Mouse (Mus musculus): ENCODE results near the gene Ppm1a. TPM values are rescaled to one million over a fixed set of nuclear protein-coding genes. Genes with fewer than 3 reads are reported as not detected.

Gene Ppm1a
- polyA plus RNA-seq, 1 experiment from 2014 or later, result 53.5 TPM

DNA sequence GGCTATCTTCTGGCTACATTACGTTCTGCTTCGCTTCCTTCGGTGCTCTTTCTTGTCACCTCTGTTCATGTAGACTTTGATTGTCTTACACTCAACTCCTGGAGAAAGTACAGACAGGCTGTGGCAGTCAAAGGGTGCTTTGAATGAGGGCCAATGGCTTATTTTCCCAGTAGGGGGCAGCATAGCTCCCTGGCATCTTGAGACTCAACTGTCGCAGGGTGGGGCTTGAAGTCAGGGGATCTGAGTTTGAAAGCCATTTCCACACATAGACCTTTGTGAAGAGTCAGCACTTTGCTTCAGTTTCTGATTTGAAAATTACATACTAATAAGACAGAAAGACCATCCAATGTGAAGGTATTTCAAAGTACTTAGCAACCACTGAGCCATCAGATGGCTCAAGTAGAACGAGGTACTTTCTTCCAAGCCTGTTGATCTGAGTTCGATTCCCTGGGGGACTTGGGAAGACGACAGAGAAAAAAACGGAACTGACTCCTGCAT, 78.3 kb downstream of the Ppm1a start:
- ATAC-seq (replicated peaks; ENCODE audit: low FRiP score, low read depth), result no peak
- TF ChIP-seq CTCF (IDR thresholded peaks at IDR 0.05; ENCODE audit: low read depth), result peak; percentile 45
- DNase-seq (ENCODE audit: low spot score), result no peak

DNA sequence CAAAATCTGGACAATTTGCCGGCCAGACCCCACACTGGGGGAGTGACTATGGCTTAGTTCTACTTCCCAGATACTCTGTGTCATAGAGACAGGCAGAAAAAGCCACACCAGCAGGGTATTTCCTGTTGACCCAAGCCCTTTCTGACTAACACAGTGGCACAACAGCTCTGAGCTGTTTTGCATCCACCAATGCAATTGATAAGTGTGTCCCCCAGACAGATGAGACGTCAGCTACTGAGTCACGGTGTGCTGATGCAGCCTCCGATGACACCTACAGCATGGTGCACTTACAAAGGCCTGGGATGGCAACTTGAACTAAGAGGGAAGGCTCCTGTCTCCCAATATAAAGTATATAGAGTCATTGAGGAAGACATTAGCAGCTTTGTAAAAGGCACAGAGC, 80.0 kb downstream of the Ppm1a start:
- H3K9me3 ChIP-seq (replicated peaks; ENCODE audit: low read length), result no peaks in the 10 kb centered on the region
- no peaks in the 10 kb centered on the region for H3K27me3 ChIP-seq (ENCODE audit: insufficient read depth, low read length)
- H3K4me1 ChIP-seq (replicated peaks; ENCODE audit: insufficient read depth, low read length), result no peaks in the 10 kb centered on the region
- no peak overlapping the region for H3K4me3 ChIP-seq (replicated peaks; ENCODE audit: low read depth, low read length)
- TF ChIP-seq CTCF (IDR thresholded peaks at IDR 0.05; ENCODE audit: low read depth), result no peak
- WGBS, result 66% methylated on average over 4 of the region's 4 CpGs
- H3K27ac ChIP-seq, result no peak overlapping the region
- H3K4me2 ChIP-seq (ENCODE audit: low read length), result no peak overlapping the region
- no peaks in the 10 kb centered on the region for H3K36me3 ChIP-seq (ENCODE audit: insufficient read depth, low read length)
- H3K9ac ChIP-seq (ENCODE audit: low read depth, low read length), result no peak overlapping the region
- ATAC-seq (replicated peaks; ENCODE audit: low FRiP score, low read depth), result no peak
- no peak for DNase-seq (ENCODE audit: low spot score)

More for the DNA sequence above, 78.3 kb downstream of the Ppm1a start:
- H3K4me1 ChIP-seq (replicated peaks; ENCODE audit: insufficient read depth, low read length), result 0 out of 2 replicates have a peak, but pooled peaks cover 5% of the 10 kb centered on the region
- H3K36me3 ChIP-seq (ENCODE audit: insufficient read depth, low read length), result no peaks in the 10 kb centered on the region
- WGBS, result 78% methylated on average over 8 of the region's 8 CpGs
- H3K4me3 ChIP-seq (replicated peaks; ENCODE audit: low read depth, low read length), result no peak overlapping the region
- no peaks in the 10 kb centered on the region for H3K9me3 ChIP-seq (replicated peaks; ENCODE audit: low read length)
- H3K27me3 ChIP-seq (ENCODE audit: insufficient read depth, low read length), result no peaks in the 10 kb centered on the region; the same call in 1 of the 2 replicates
- H3K4me2 ChIP-seq (ENCODE audit: low read length), result no peak overlapping the region
- no peak overlapping the region for H3K9ac ChIP-seq (ENCODE audit: low read depth, low read length)
- no peak overlapping the region for H3K27ac ChIP-seq

DNA sequence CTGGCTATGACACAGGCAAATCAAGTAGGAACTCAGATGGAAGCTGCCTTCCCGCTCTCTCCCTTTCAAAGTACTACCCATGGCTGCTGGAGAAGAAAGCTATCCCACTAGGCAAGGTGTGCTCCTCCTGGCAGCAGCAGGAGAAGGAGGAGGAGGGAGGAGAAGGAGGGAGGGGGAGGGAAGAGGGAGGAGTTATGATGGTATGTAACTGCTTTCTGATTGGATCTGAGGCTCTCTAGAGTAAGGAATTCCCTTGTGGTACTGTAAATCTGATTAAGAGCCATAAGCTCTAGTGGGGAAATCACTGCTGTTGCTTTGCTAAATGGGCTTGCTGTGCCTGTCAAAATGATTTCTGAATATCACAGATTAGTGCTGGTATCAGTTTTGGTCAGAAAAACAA, 84.2 kb downstream of the Ppm1a start:
- no peak for DNase-seq (ENCODE audit: low spot score)
- no peak overlapping the region for H3K4me3 ChIP-seq (replicated peaks; ENCODE audit: low read depth, low read length)
- H3K4me1 ChIP-seq (replicated peaks; ENCODE audit: insufficient read depth, low read length), result 0 out of 2 replicates have a peak, but pooled peaks cover 3% of the 10 kb centered on the region
- no peaks in the 10 kb centered on the region for H3K36me3 ChIP-seq (ENCODE audit: insufficient read depth, low read length)
- no peak overlapping the region for H3K27ac ChIP-seq
- no peak for TF ChIP-seq CTCF (IDR thresholded peaks at IDR 0.05; ENCODE audit: low read depth)
- H3K9me3 ChIP-seq (replicated peaks; ENCODE audit: low read length), result no peaks in the 10 kb centered on the region
- H3K27me3 ChIP-seq (ENCODE audit: insufficient read depth, low read length), result peaks cover 3% of the 10 kb centered on the region
- no peak overlapping the region for H3K4me2 ChIP-seq (ENCODE audit: low read length)
- ATAC-seq (replicated peaks; ENCODE audit: low FRiP score, low read depth), result no peak
- no peak overlapping the region for H3K9ac ChIP-seq (ENCODE audit: low read depth, low read length)
- 90% methylated on average over 1 of the region's 1 CpGs for WGBS

DNA sequence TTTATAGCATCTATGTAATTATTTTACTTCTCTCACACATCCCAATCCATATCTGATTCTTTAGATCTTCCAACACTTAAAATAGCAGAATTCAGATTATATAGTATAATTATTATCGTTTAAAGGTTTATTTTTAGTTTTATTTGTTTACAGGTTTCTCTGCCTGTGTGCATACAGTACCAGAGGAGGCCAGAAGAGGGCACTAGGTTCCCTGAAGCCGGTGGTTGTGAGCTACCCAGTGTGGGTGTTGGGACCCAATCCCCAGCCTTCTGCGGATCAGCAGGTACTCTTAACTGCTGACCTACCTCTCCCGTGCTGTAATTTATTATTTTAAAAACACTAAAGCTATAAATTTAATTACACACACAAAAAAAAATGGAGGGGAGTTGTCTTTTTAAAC, 85.9 kb downstream of the Ppm1a start:
- Histone ChIP-seq H3K4me3 (replicated peaks; ENCODE audit: low read depth, low read length) (no peak overlapping the region), H3K9ac (ENCODE audit: low read depth, low read length) (no peak overlapping the region), H3K27ac (no peak overlapping the region), H3K4me1 (replicated peaks; ENCODE audit: insufficient read depth, low read length) (0 out of 2 replicates have a peak, but pooled peaks cover 3% of the 10 kb centered on the region), H3K4me2 (ENCODE audit: low read length) (no peak overlapping the region), H3K36me3 (ENCODE audit: insufficient read depth, low read length) (no peaks in the 10 kb centered on the region), H3K9me3 (replicated peaks; ENCODE audit: low read length) (no peaks in the 10 kb centered on the region), H3K27me3 (ENCODE audit: insufficient read depth, low read length) (peaks cover 3% of the 10 kb centered on the region)
- WGBS, result 75% methylated on average over 4 of the region's 4 CpGs
- DNase-seq (ENCODE audit: low spot score), result no peak
- TF ChIP-seq CTCF (IDR thresholded peaks at IDR 0.05; ENCODE audit: low read depth), result peak; percentile 38; the same call in 1 of the 2 replicates
- ATAC-seq (replicated peaks; ENCODE audit: low FRiP score, low read depth), result no peak

DNA sequence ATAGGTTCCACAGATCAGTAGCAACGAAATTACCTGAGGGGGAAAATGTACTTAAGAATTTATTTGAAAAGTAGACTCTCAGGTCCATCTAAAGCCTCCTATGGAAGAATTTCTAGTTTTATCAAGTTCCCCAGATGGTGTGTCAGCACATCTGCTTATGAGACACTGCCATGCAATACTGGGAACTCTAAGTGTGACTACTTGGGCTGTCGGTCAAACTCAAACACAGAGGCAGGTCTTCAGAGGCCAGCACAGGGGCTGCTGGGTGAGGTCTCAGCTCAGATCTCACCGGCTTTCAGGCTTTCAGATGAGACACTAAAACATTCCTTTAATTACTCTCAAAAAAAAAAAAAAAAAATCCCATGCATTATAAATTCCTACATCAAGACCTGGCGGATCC, 86.3 kb downstream of the Ppm1a start:
- Histone ChIP-seq H3K4me3 (replicated peaks; ENCODE audit: low read depth, low read length) (no peak overlapping the region), H3K27ac (no peak overlapping the region), H3K9me3 (replicated peaks; ENCODE audit: low read length) (no peaks in the 10 kb centered on the region), H3K9ac (ENCODE audit: low read depth, low read length) (no peak overlapping the region), H3K4me2 (ENCODE audit: low read length) (peak overlapping the region; percentile 42; the same call in 1 of the 2 replicates), H3K4me1 (replicated peaks; ENCODE audit: insufficient read depth, low read length) (0 out of 2 replicates have a peak, but pooled peaks cover 3% of the 10 kb centered on the region), H3K36me3 (ENCODE audit: insufficient read depth, low read length) (no peaks in the 10 kb centered on the region), H3K27me3 (ENCODE audit: insufficient read depth, low read length) (peaks cover 3% of the 10 kb centered on the region)
- ATAC-seq (replicated peaks; ENCODE audit: low FRiP score, low read depth) (no peak), DNase-seq (ENCODE audit: low spot score) (no peak)
- TF ChIP-seq CTCF (IDR thresholded peaks at IDR 0.05; ENCODE audit: low read depth), result no peak
- 59% methylated on average over 4 of the region's 4 CpGs for WGBS

DNA sequence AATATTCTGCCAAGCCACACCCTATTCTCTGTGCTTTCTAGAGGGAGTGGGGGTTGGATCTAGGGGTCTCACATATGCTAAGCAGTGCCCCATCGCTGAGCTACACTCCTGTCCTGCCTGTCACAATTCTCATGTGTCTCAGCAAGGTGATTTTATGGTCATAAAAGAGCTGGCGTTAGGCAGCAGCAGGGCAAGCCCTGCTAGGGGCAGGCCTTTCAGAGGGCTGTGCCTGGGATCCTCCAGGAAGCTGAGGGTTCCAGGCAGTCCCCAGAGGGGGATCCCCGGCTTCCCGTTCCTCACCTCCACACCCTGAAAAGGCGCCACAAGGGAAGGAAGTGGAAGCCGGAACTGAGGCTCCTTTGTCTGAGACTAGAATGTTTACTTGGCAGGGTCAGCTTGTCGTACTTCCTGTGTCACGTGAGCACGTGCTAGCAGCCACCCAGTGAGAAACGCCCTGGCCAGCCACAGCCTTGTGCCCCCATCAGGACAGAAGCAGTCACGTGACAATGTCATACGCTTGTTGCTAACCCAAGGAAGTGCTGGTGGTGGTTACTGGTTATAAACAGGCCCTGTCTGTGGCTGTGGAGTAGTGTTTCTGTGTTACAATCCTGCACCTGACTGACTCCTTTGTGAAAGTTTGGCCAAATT, 86.8 kb downstream of the Ppm1a start:
- peak overlapping the region; percentile 20; the same call in 1 of the 2 replicates for H3K9ac ChIP-seq (ENCODE audit: low read depth, low read length)

More for the DNA sequence above, 86.8 kb downstream of the Ppm1a start:
- no peak; the same call in 1 of the 2 replicates for TF ChIP-seq CTCF (IDR thresholded peaks at IDR 0.05; ENCODE audit: low read depth)
- DNase-seq (ENCODE audit: low spot score) (peak; percentile 87), ATAC-seq (replicated peaks; ENCODE audit: low FRiP score, low read depth) (peak; percentile 90)
- no peak overlapping the region for H3K27ac ChIP-seq
- no peaks in the 10 kb centered on the region for H3K36me3 ChIP-seq (ENCODE audit: insufficient read depth, low read length)
- H3K4me3 ChIP-seq (replicated peaks; ENCODE audit: low read depth, low read length), result no peak overlapping the region
- peaks cover 3% of the 10 kb centered on the region for H3K27me3 ChIP-seq (ENCODE audit: insufficient read depth, low read length)
- 0 out of 2 replicates have a peak, but pooled peaks cover 3% of the 10 kb centered on the region for H3K4me1 ChIP-seq (replicated peaks; ENCODE audit: insufficient read depth, low read length)
- peak overlapping the region; percentile 42 for H3K4me2 ChIP-seq (ENCODE audit: low read length)
- 11% methylated on average over 12 of the region's 12 CpGs for WGBS
- H3K9me3 ChIP-seq (replicated peaks; ENCODE audit: low read length), result no peaks in the 10 kb centered on the region

Measured in kidney, postnatal 0 days (tissue).